Mouse (Mus musculus) hindbrain, postnatal 0 days (tissue): ENCODE data around the gene Adgrb2. TPM values are rescaled to one million over a fixed set of nuclear protein-coding genes. Genes with fewer than 3 reads are reported as not detected.

Experiments used
- ATAC-seq: fragments of 200-750 bp; cut with Nextera tagmentation; 2 replicates; pipeline ENCODE4 v1.8.0; 2017; ENCODE audit warnings: mild to moderate bottlenecking, moderate TSS enrichment, moderate library complexity
- DNase-seq: peaks from one replicate; pipeline ENCODE4 v3.0.0-alpha.2; 2015; ENCODE audit warnings: low spot score
- H3K27ac ChIP-seq: fragments of 300-500 bp; sonication (generic); 2 replicates; pipeline ENCODE4 v1.5.1; 2014; ENCODE audit warnings: mild to moderate bottlenecking
- H3K27me3 ChIP-seq: fragments of 300-500 bp; sonication (generic); 2 replicates; pipeline ENCODE4 v1.6.1; 2014; ENCODE audit warnings: low read length, mixed read lengths; ENCODE audit not compliant: insufficient read depth
- H3K36me3 ChIP-seq: fragments of 300-500 bp; sonication (generic); 2 replicates; pipeline ENCODE4 v1.6.1; 2014; ENCODE audit warnings: low read length, mixed read lengths; ENCODE audit not compliant: insufficient read depth
- H3K4me1 ChIP-seq: fragments of 300-500 bp; sonication (generic); 2 replicates; pipeline ENCODE4 v1.6.1; 2014; ENCODE audit warnings: antibody characterized with exemption, low read length, mixed read lengths; ENCODE audit not compliant: insufficient read depth
- H3K4me2 ChIP-seq: fragments of 300-500 bp; sonication (generic); 2 replicates; pipeline ENCODE4 v1.6.1; 2014; ENCODE audit warnings: low read depth, mild to moderate bottlenecking, low read length, moderate library complexity, mixed read lengths
- H3K4me3 ChIP-seq: fragments of 300-500 bp; sonication (generic); 2 replicates; pipeline ENCODE4 v1.5.1; 2014; ENCODE audit warnings: low read length
- H3K9ac ChIP-seq: fragments of 300-500 bp; sonication (generic); replicated peaks from 2 replicates; pipeline ENCODE4 v1.6.1; 2014; ENCODE audit warnings: mild to moderate bottlenecking, low read length, moderate library complexity, mixed read lengths
- H3K9me3 ChIP-seq: fragments of 300-500 bp; sonication (generic); 2 replicates; pipeline ENCODE4 v1.6.1; 2016; ENCODE audit warnings: low read length, mixed read lengths
- CTCF ChIP-seq: IDR thresholded peaks from 2 replicates; pipeline ENCODE4 v1.5.1; 2016; ENCODE audit warnings: antibody characterized with exemption, control low read depth, low read depth
- WGBS: fragments of 180-500 bp; shearing (Covaris S2); extraction: QIAGEN DNeasy Blood & Tissue Kit; methylation state at CpG from one replicate; pipeline ENCODE4 v1.1.7; 2014; 5-methylcytosine and 5-hydroxymethylcytosine counted together
- polyA plus RNA-seq: library from polyadenylated mRNA; unstranded; fragments of >200 nt; fragmentation: Nextera tagmentation; extraction: Ambion mirVana; gene quantifications from 2 replicates; pipeline ENCODE4 v1.2.1, GENCODE M21; 2015
- total RNA-seq: library from RNA; depleted of rRNA; stranded (reverse); fragments of >200 nt; gene quantifications from 2 replicates; pipeline ENCODE4 v1.2.3, GENCODE M21; 2014; rRNA removed

Adgrb2 gene
- total and polyA plus RNA-seq, 2 experiments from 2014 or later: 15.9 to 313 TPM

- H3K27ac ChIP-seq: peak overlapping the region; percentile 80; the same call in 1 of the 2 replicates
- ATAC-seq (no peak), DNase-seq (peak; percentile 50)
- no peaks in the 10 kb centered on the region for H3K27me3 ChIP-seq
- WGBS: 47% methylated on average over 3 of the region's 3 CpGs
- H3K4me3 ChIP-seq: no peak overlapping the region
- TF ChIP-seq CTCF: no peak
- no peaks in the 10 kb centered on the region for H3K9me3 ChIP-seq
- no peak overlapping the region for H3K9ac ChIP-seq
- H3K36me3 ChIP-seq: no peaks in the 10 kb centered on the region
- peaks cover 30% of the 10 kb centered on the region for H3K4me1 ChIP-seq
- H3K4me2 ChIP-seq: no peak overlapping the region
Measured at GRCm38 (mm10) chr4:130056471-130056870, 71.8 kb downstream of the Adgrb2 start.

- Histone ChIP-seq H3K27me3 (no peaks in the 10 kb centered on the region), H3K4me2 (no peak overlapping the region), H3K9me3 (no peaks in the 10 kb centered on the region), H3K36me3 (no peaks in the 10 kb centered on the region), H3K27ac (no peak overlapping the region), H3K4me3 (no peak overlapping the region), H3K4me1 (peaks cover 9% of the 10 kb centered on the region), H3K9ac (no peak overlapping the region)
- no peak for ATAC-seq
- DNase-seq: peak; percentile 55
- TF ChIP-seq CTCF: no peak
Measured at GRCm38 (mm10) chr4:130060937-130061336, 76.3 kb downstream of the Adgrb2 start.

- Histone ChIP-seq H3K4me1 (no peaks in the 10 kb centered on the region), H3K9ac (no peak overlapping the region), H3K27me3 (no peaks in the 10 kb centered on the region), H3K4me2 (no peak overlapping the region), H3K4me3 (no peak overlapping the region), H3K9me3 (no peaks in the 10 kb centered on the region), H3K36me3 (no peaks in the 10 kb centered on the region), H3K27ac (no peak overlapping the region)
- DNase-seq: no peak
- 64% methylated on average over 7 of the region's 7 CpGs for WGBS
- ATAC-seq: no peak
- no peak for TF ChIP-seq CTCF
Measured at GRCm38 (mm10) chr4:130063191-130063590, 78.5 kb downstream of the Adgrb2 start.

GRCm38 (mm10) chr4:130066816-130067215 lies 82.1 kb downstream of the Adgrb2 start:
- Histone ChIP-seq H3K27ac (no peak overlapping the region), H3K4me1 (no peaks in the 10 kb centered on the region), H3K4me2 (no peak overlapping the region), H3K9me3 (no peaks in the 10 kb centered on the region), H3K4me3 (no peak overlapping the region), H3K9ac (no peak overlapping the region), H3K27me3 (no peaks in the 10 kb centered on the region), H3K36me3 (no peaks in the 10 kb centered on the region)
- WGBS: 19% methylated on average over 8 of the region's 8 CpGs
- no peak for ATAC-seq
- peak; percentile 81 for TF ChIP-seq CTCF
- DNase-seq: peak; percentile 53

GRCm38 (mm10) chr4:130070523-130070922 lies 85.9 kb downstream of the Adgrb2 start:
- H3K9ac ChIP-seq: no peak overlapping the region
- H3K9me3 ChIP-seq: no peaks in the 10 kb centered on the region
- no peak overlapping the region for H3K4me3 ChIP-seq
- no peak for DNase-seq
- no peaks in the 10 kb centered on the region for H3K36me3 ChIP-seq
- no peak overlapping the region for H3K4me2 ChIP-seq
- TF ChIP-seq CTCF: no peak
- 54% methylated on average over 3 of the region's 3 CpGs for WGBS
- ATAC-seq: no peak
- H3K27ac ChIP-seq: no peak overlapping the region
- H3K27me3 ChIP-seq: no peaks in the 10 kb centered on the region
- H3K4me1 ChIP-seq: 0 out of 2 replicates have a peak, but pooled peaks cover under 1% of the 10 kb centered on the region

GRCm38 (mm10) chr4:130071758-130072157 lies 87.1 kb downstream of the Adgrb2 start:
- H3K36me3 ChIP-seq: no peaks in the 10 kb centered on the region
- no peak overlapping the region for H3K9ac ChIP-seq
- 94% methylated on average over 2 of the region's 2 CpGs for WGBS
- no peak overlapping the region for H3K4me3 ChIP-seq
- H3K9me3 ChIP-seq: no peaks in the 10 kb centered on the region
- ATAC-seq: no peak
- TF ChIP-seq CTCF: no peak
- DNase-seq: no peak
- H3K4me1 ChIP-seq: peaks cover 13% of the 10 kb centered on the region; the same call in 1 of the 2 replicates
- no peaks in the 10 kb centered on the region for H3K27me3 ChIP-seq
- no peak overlapping the region for H3K4me2 ChIP-seq
- no peak overlapping the region for H3K27ac ChIP-seq

Other genes starting within 250 kb of the Adgrb2 start
- 75.1 and 86.2 TPM in 2 replicates for gene Khdrbs1, start 242.6 kb upstream of the Adgrb2 start, total RNA-seq
- gene Khdrbs1, start 242.6 kb upstream of the Adgrb2 start, polyA plus RNA-seq: 85.7 and 86.5 TPM in 2 replicates
- 83.5 and 91.7 TPM in 2 replicates for gene Ptp4a2, start 173.7 kb upstream of the Adgrb2 start, total RNA-seq
- gene Ptp4a2, start 173.7 kb upstream of the Adgrb2 start, polyA plus RNA-seq: 243 and 254 TPM in 2 replicates
- 0.37 TPM in 1 of 2 replicates, not detected in the other for gene Spocd1, start 55.6 kb upstream of the Adgrb2 start, total RNA-seq
- gene Spocd1, start 55.6 kb upstream of the Adgrb2 start, polyA plus RNA-seq: 0.08 TPM in 2 replicates
- 19.9 and 21.5 TPM in 2 replicates for gene Col16a1, start 63.0 kb downstream of the Adgrb2 start, total RNA-seq
- gene Col16a1, start 63.0 kb downstream of the Adgrb2 start, polyA plus RNA-seq: 13.1 and 13.8 TPM in 2 replicates
- gene Pef1, start 117.7 kb downstream of the Adgrb2 start, total RNA-seq: 82.6 and 93.4 TPM in 2 replicates
- gene Pef1, start 117.7 kb downstream of the Adgrb2 start, polyA plus RNA-seq: 59.8 and 62.0 TPM in 2 replicates
- gene Hcrtr1, start 154.5 kb downstream of the Adgrb2 start, total RNA-seq: 16.9 and 24.2 TPM in 2 replicates
- 11.3 and 12.1 TPM in 2 replicates for gene Hcrtr1, start 154.5 kb downstream of the Adgrb2 start, polyA plus RNA-seq
- gene Tinagl1, start 190.3 kb downstream of the Adgrb2 start, total RNA-seq: 15.1 and 15.5 TPM in 2 replicates
- 7.2 and 7.6 TPM in 2 replicates for gene Tinagl1, start 190.3 kb downstream of the Adgrb2 start, polyA plus RNA-seq
- 0.68 and 2.0 TPM in 2 replicates for gene Gm853, start 237.5 kb downstream of the Adgrb2 start, total RNA-seq
- 1.3 and 1.8 TPM in 2 replicates for gene Gm853, start 237.5 kb downstream of the Adgrb2 start, polyA plus RNA-seq